Mouse (Mus musculus) layer of hippocampus, adult 18-20 months (tissue): ENCODE measurements around the gene Ufd1. TPM values are rescaled to one million over a fixed set of nuclear protein-coding genes. Genes with fewer than 3 reads are reported as not detected.

ENCODE experiments used
- DNase-seq, 2 experiments: peaks; one replicate each; pipeline ENCODE4 v3.0.0; 2022; ENCODE audit warnings: low spot score in 2 of 2
- total RNA-seq, 2 experiments: library from RNA; stranded (reverse); gene quantifications; 2 replicates each; pipeline ENCODE4 v1.2.3; 2021

The Ufd1 gene
- total RNA-seq, 2 experiments from 2014 or later = 97.5 to 98.3 TPM

- no peak for DNase-seq
Measured at GRCm38 (mm10) chr16:18878091-18878720, 66.6 kb downstream of the Ufd1 start.

GRCm38 (mm10) chr16:18884044-18884443 is 72.5 kb downstream of the Ufd1 start:
- DNase-seq = no peak

Other genes starting within 250 kb of the Ufd1 start
- 1 to 10 TPM; 1.6 to 2.4 TPM for gene Tbx1, start 221.1 kb upstream of the Ufd1 start, total RNA-seq
- gene Gp1bb, start 189.4 kb upstream of the Ufd1 start, total RNA-seq = under 1 TPM in 1 of 2 experiments, not detected in 1; 0.97 TPM
- gene Gm49601, start 185.4 kb upstream of the Ufd1 start, total RNA-seq = 100 to 1,000 TPM; 173 to 179 TPM
- 100 to 1,000 TPM; 549 to 589 TPM for gene Sept5, start 181.8 kb upstream of the Ufd1 start, total RNA-seq
- gene Cldn5, start 34.9 kb upstream of the Ufd1 start, total RNA-seq = 10 to 100 TPM; 33.2 to 44.5 TPM
- 1 to 10 TPM; 2.0 to 2.2 TPM for gene Cdc45, start 208 bp downstream of the Ufd1 start, total RNA-seq
- 10 to 100 TPM; 24.7 to 27.8 TPM for gene 2510002D24Rik, start 24.8 kb downstream of the Ufd1 start, total RNA-seq
- gene Gm28539, start 24.8 kb downstream of the Ufd1 start, total RNA-seq = 1 to 10 TPM; 6.6 to 7.2 TPM
- gene Mrpl40, start 65.1 kb downstream of the Ufd1 start, total RNA-seq = 10 to 100 TPM; 33.7 to 35.0 TPM
- 10 to 100 TPM; 75.6 to 88.3 TPM for gene Hira, start 65.3 kb downstream of the Ufd1 start, total RNA-seq